Mouse (Mus musculus): ENCODE measurements around the gene Mecom. TPM values are rescaled to one million over a fixed set of nuclear protein-coding genes. Genes with fewer than 3 reads are reported as not detected.
A peak's percentile ranks its signal among the peaks of the same experiment; 100 is the strongest.
"Not testable (repeated sequence)": the region's sequence is repeated elsewhere in the genome, so short reads cannot be mapped to it uniquely, and the experiment has no call there.

Gene Mecom
- polyA plus RNA-seq, 1 experiment: 0.02 TPM

- TF ChIP-seq GATA1 (IDR thresholded peaks at IDR 0.05; ENCODE audit: low read length) (no peak), TAL1 (IDR thresholded peaks at IDR 0.05; ENCODE audit: low read length) (no peak)
- no peaks in the 10 kb centered on the region for H3K9me3 ChIP-seq (ENCODE audit: control insufficient read depth, low read length)
- H3K4me3 ChIP-seq (replicated peaks): no peak overlapping the region
- no peaks in the 10 kb centered on the region for H3K36me3 ChIP-seq (ENCODE audit: control insufficient read depth)
- no peaks in the 10 kb centered on the region for H3K4me1 ChIP-seq (ENCODE audit: control insufficient read depth)
- no peaks in the 10 kb centered on the region for H3K27me3 ChIP-seq (ENCODE audit: control insufficient read depth)
Observed at GRCm38 (mm10) chr3:30441646-30442045, 106.2 kb downstream of the Mecom start.

DNA sequence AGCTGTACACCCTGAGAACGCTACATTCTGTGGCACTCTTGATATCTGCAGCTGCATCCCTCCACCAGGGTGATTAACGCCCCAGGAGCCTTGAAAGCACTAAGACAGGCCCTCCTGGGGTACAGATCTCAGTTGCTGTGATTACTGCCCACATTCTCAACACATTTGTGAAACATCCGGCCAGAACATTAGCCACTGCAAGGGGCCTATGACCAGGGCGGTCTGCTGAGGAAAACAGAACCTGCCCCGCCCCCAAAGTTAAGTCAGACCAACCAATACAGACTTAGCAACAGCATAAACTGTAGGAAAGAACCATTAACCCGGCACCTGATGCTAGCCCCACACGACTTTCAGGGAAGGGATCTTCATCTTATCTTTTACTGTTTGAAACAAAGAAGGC, 109.8 kb downstream of the Mecom start:
- no peaks in the 10 kb centered on the region for H3K4me1 ChIP-seq (ENCODE audit: control insufficient read depth)
- TF ChIP-seq TAL1 (IDR thresholded peaks at IDR 0.05; ENCODE audit: low read length) (no peak), GATA1 (IDR thresholded peaks at IDR 0.05; ENCODE audit: low read length) (no peak)

DNA sequence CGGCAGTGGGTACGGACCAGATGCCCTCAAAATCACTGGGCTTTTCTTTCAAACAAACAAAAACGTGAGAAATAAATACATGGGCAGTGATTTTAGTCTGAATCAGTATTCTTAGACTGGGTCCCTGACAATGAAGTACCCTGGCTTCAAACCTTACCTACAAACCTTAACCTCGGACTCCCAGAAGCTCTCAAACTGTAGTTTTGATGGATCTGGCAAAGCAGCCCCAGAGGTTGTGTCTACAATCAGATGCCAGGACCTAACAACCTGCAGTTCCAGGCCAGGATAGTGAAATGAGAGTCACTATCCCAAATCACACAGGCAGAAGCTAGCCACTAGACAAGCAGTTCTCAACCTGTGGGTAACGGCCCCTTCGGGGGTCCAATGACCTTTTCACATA, 111.2 kb downstream of the Mecom start:
- H3K4me1 ChIP-seq (ENCODE audit: control insufficient read depth): no peaks in the 10 kb centered on the region
- H3K27me3 ChIP-seq (ENCODE audit: control insufficient read depth): no peaks in the 10 kb centered on the region
- H3K36me3 ChIP-seq (ENCODE audit: control insufficient read depth): no peaks in the 10 kb centered on the region
- no peak overlapping the region for H3K4me3 ChIP-seq (replicated peaks)
- TF ChIP-seq TAL1 (IDR thresholded peaks at IDR 0.05; ENCODE audit: low read length) (no peak), GATA1 (IDR thresholded peaks at IDR 0.05; ENCODE audit: low read length) (no peak)
- no peaks in the 10 kb centered on the region for H3K9me3 ChIP-seq (ENCODE audit: control insufficient read depth, low read length)

More for the DNA sequence above, 109.8 kb downstream of the Mecom start:
- Histone ChIP-seq H3K27me3 (ENCODE audit: control insufficient read depth) (no peaks in the 10 kb centered on the region), H3K9me3 (ENCODE audit: control insufficient read depth, low read length) (no peaks in the 10 kb centered on the region), H3K36me3 (ENCODE audit: control insufficient read depth) (no peaks in the 10 kb centered on the region), H3K4me3 (replicated peaks) (no peak overlapping the region)

DNA sequence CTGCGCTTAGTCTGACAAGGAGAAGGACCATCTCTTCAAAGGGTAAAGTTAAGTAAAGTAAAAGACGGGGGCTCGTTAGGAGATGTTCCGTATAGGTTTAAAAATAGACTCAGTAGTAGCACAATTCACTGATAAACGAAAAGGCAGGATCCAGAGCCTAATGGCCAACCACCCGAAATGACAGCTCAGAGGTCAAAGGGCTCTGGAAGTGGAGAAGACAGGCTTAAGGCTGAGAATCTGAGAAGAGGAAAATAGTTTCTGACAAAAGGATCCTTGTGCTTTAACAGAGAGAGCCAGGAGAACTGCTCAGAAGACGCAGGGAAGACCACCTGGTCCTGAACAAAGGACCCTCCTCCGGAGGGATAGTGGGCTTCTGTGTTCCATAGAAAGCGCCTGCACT, 111.7 kb downstream of the Mecom start:
- TF ChIP-seq GATA1 (IDR thresholded peaks at IDR 0.05; ENCODE audit: low read length): no peak
- TF ChIP-seq TAL1 (IDR thresholded peaks at IDR 0.05; ENCODE audit: low read length): no peak
- Histone ChIP-seq H3K9me3 (ENCODE audit: control insufficient read depth, low read length) (no peaks in the 10 kb centered on the region), H3K27me3 (ENCODE audit: control insufficient read depth) (no peaks in the 10 kb centered on the region), H3K4me3 (replicated peaks) (no peak overlapping the region), H3K36me3 (ENCODE audit: control insufficient read depth) (no peaks in the 10 kb centered on the region), H3K4me1 (ENCODE audit: control insufficient read depth) (no peaks in the 10 kb centered on the region)

GRCm38 (mm10) chr3:30428877-30429276, 118.9 kb downstream of the Mecom start:
- Histone ChIP-seq H3K4me1 (ENCODE audit: control insufficient read depth) (no peaks in the 10 kb centered on the region), H3K36me3 (ENCODE audit: control insufficient read depth) (no peaks in the 10 kb centered on the region), H3K4me3 (replicated peaks) (no peak overlapping the region), H3K27me3 (ENCODE audit: control insufficient read depth) (no peaks in the 10 kb centered on the region), H3K9me3 (ENCODE audit: control insufficient read depth, low read length) (no peaks in the 10 kb centered on the region)
- no peak for TF ChIP-seq GATA1 (IDR thresholded peaks at IDR 0.05; ENCODE audit: low read length)
- TF ChIP-seq TAL1 (IDR thresholded peaks at IDR 0.05; ENCODE audit: low read length): no peak

GRCm38 (mm10) chr3:30424036-30424435, 123.8 kb downstream of the Mecom start:
- Histone ChIP-seq H3K36me3 (ENCODE audit: control insufficient read depth) (no peaks in the 10 kb centered on the region), H3K9me3 (ENCODE audit: control insufficient read depth, low read length) (no peaks in the 10 kb centered on the region), H3K4me1 (ENCODE audit: control insufficient read depth) (no peaks in the 10 kb centered on the region), H3K27me3 (ENCODE audit: control insufficient read depth) (no peaks in the 10 kb centered on the region), H3K4me3 (replicated peaks) (no peak overlapping the region)
- TF ChIP-seq TAL1 (IDR thresholded peaks at IDR 0.05; ENCODE audit: low read length) (no peak), GATA1 (IDR thresholded peaks at IDR 0.05; ENCODE audit: low read length) (no peak)

DNA sequence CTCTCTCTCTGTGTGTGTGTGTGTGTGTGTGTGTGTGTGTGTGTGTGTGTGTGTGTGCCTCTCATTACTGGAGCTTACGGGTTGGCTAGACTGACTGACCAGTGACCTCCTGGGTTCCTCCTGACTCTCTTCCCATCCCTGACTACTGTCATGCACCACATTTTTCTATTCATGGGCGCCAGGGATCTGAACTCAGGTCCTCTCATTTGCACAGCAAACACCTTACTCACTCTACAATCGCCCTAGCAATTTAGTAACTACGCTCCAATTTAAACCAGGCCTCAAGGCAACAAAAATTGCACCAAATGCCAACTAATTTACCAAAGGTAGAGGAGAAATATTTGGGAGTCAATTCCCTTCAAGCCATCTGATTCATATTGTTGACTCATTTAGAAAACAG, 125.9 kb downstream of the Mecom start:
- H3K4me1 ChIP-seq (ENCODE audit: control insufficient read depth); H3K27me3 ChIP-seq (ENCODE audit: control insufficient read depth): not testable (repeated sequence)
- H3K4me3 ChIP-seq (replicated peaks): peak overlapping the region; percentile 9

DNA sequence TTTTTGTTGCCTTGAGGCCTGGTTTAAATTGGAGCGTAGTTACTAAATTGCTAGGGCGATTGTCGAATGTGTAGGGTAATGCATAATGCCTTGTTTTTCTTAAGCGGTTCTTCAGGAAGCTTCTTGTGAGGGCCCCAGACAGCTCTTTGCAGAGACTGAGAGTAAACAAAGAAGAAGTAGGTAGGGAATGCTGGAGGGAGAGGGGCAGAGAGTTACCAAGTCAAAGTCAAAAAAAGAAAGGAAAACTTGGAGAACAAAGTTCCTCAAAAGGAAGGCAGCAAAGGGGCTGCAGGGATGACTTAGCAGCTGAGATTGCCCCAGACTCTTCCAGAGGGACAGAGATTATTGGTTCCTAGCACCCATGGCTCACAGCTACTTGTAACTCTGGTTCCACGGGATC, 126.9 kb downstream of the Mecom start:
- Histone ChIP-seq H3K36me3 (ENCODE audit: control insufficient read depth) (no peaks in the 10 kb centered on the region), H3K4me1 (ENCODE audit: control insufficient read depth) (no peaks in the 10 kb centered on the region), H3K9me3 (ENCODE audit: control insufficient read depth, low read length) (no peaks in the 10 kb centered on the region), H3K27me3 (ENCODE audit: control insufficient read depth) (no peaks in the 10 kb centered on the region), H3K4me3 (replicated peaks) (no peak overlapping the region)
- TF ChIP-seq GATA1 (IDR thresholded peaks at IDR 0.05; ENCODE audit: low read length) (no peak), TAL1 (IDR thresholded peaks at IDR 0.05; ENCODE audit: low read length) (no peak)

More for the DNA sequence above, 125.9 kb downstream of the Mecom start:
- not testable (repeated sequence) for H3K36me3 ChIP-seq (ENCODE audit: control insufficient read depth); H3K9me3 ChIP-seq (ENCODE audit: control insufficient read depth, low read length)

DNA sequence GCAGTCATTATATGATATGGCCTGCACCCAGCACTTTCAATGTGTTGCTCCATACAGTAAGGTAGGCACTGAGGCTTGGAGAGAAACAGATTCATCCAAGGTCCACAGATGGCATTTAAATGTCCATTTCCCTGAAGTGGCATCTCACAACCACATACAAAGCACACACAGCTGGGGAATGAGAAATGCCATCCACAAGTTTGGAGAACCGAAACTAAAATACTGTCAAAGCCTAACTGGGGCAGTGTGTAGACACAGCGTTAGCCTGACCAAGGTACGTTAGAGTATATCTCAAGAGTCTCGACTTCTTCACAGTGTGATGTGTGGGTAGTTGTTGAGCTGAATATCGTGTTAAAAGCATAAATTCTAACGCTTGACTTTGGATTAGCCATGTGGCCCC, 133.6 kb downstream of the Mecom start:
- H3K4me3 ChIP-seq (replicated peaks): no peak overlapping the region
- TF ChIP-seq TAL1 (IDR thresholded peaks at IDR 0.05; ENCODE audit: low read length) (no peak), GATA1 (IDR thresholded peaks at IDR 0.05; ENCODE audit: low read length) (no peak)
- no peaks in the 10 kb centered on the region for H3K9me3 ChIP-seq (ENCODE audit: control insufficient read depth, low read length)
- H3K36me3 ChIP-seq (ENCODE audit: control insufficient read depth): no peaks in the 10 kb centered on the region
- H3K27me3 ChIP-seq (ENCODE audit: control insufficient read depth): no peaks in the 10 kb centered on the region
- H3K4me1 ChIP-seq (ENCODE audit: control insufficient read depth): no peaks in the 10 kb centered on the region

GRCm38 (mm10) chr3:30410778-30411177, 137.0 kb downstream of the Mecom start:
- H3K27me3 ChIP-seq (ENCODE audit: control insufficient read depth): no peaks in the 10 kb centered on the region
- H3K4me1 ChIP-seq (ENCODE audit: control insufficient read depth): no peaks in the 10 kb centered on the region
- TF ChIP-seq TAL1 (IDR thresholded peaks at IDR 0.05; ENCODE audit: low read length): no peak
- TF ChIP-seq GATA1 (IDR thresholded peaks at IDR 0.05; ENCODE audit: low read length): no peak
- no peaks in the 10 kb centered on the region for H3K36me3 ChIP-seq (ENCODE audit: control insufficient read depth)
- H3K9me3 ChIP-seq (ENCODE audit: control insufficient read depth, low read length): no peaks in the 10 kb centered on the region
- H3K4me3 ChIP-seq (replicated peaks): no peak overlapping the region
